Mouse (Mus musculus) forebrain, embryonic 15.5 days (tissue): ENCODE data around the gene Chit1. TPM values are rescaled to one million over a fixed set of nuclear protein-coding genes. Genes with fewer than 3 reads are reported as not detected.

Source experiments
- ATAC-seq: fragments of 200-750 bp; cut with Nextera tagmentation; replicated peaks from 2 replicates; pipeline ENCODE4 v1.8.0; 2017; ENCODE audit warnings: mild to moderate bottlenecking, moderate TSS enrichment, moderate library complexity
- H3K27ac ChIP-seq: fragments of 300-500 bp; sonication (generic); replicated peaks from 2 replicates; pipeline ENCODE4 v1.5.1; 2015; ENCODE audit warnings: mild to moderate bottlenecking, inconsistent platforms
- H3K27me3 ChIP-seq: fragments of 300-500 bp; sonication (generic); 2 replicates; pipeline ENCODE4 v1.6.1; 2015; ENCODE audit warnings: inconsistent platforms
- H3K36me3 ChIP-seq: fragments of 300-500 bp; sonication (generic); 2 replicates; pipeline ENCODE4 v1.6.1; 2015; ENCODE audit warnings: mild to moderate bottlenecking, inconsistent platforms
- H3K4me1 ChIP-seq: fragments of 300-500 bp; sonication (generic); 2 replicates; pipeline ENCODE4 v1.6.1; 2015; ENCODE audit warnings: inconsistent platforms
- H3K4me2 ChIP-seq: fragments of 300-500 bp; sonication (generic); replicated peaks from 2 replicates; pipeline ENCODE4 v1.6.1; 2015; ENCODE audit warnings: mild to moderate bottlenecking, inconsistent platforms
- H3K4me3 ChIP-seq: fragments of 300-500 bp; sonication (generic); 2 replicates; pipeline ENCODE4 v1.5.1; 2015; ENCODE audit warnings: mild to moderate bottlenecking, inconsistent platforms
- H3K9ac ChIP-seq: fragments of 300-500 bp; sonication (generic); replicated peaks from 2 replicates; pipeline ENCODE4 v1.6.1; 2015; ENCODE audit warnings: mild to moderate bottlenecking, inconsistent platforms
- H3K9me3 ChIP-seq: fragments of 300-500 bp; sonication (generic); 2 replicates; pipeline ENCODE4 v1.6.1; 2016; ENCODE audit warnings: inconsistent platforms
- WGBS: fragments of 180-500 bp; shearing (Covaris S2); methylation state at CpG from one replicate; pipeline ENCODE4 v1.1.7; 2015; ENCODE audit warnings: mixed read lengths; 5-methylcytosine and 5-hydroxymethylcytosine counted together
- polyA plus RNA-seq: library from polyadenylated mRNA; unstranded; fragments of >200 nt; fragmentation: Nextera tagmentation; extraction: Ambion mirVana; gene quantifications from 2 replicates; pipeline ENCODE4 v1.2.1, GENCODE M21; 2015

Chit1 gene
- polyA plus RNA-seq, 1 experiment from 2014 or later = 0.17 TPM

DNA sequence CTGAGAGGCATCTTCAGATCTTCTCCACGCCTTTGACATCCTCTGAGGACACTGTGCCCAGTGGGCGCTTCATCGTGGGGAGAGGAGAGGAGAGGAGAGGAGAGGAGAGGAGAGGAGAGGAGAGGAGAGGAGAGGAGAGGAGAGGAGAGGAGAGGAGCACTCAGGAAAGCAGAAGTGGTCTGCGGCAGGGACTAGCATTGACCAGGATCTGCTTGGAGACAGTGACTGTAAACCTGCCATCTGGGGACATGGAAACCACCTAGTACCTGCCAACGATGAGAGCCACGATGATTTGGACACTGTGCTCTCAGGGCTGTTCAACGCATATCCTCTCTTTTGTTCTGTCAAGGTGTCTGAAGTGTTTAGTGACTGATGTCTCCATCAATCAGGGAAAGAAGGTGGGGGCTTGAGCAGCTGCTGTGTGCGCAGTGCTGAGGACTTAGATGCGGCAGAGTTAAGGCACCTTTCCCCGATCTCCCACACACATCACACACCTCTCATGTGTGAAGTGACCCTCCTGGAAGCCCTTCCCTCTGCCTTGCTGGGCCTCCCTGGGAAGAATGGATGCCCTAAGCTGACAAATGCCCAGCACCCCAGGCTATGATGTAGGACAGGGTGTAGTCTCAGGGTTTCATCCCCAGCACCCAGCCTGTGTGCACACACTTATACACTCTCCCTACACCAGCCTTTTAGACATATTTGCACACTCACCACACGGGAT is 5.8 kb upstream of the Chit1 start:
- WGBS = 76% methylated on average over 11 of the region's 11 CpGs
- Histone ChIP-seq H3K36me3 (no peaks in the 10 kb centered on the region), H3K4me3 (no peak overlapping the region), H3K4me1 (no peaks in the 10 kb centered on the region), H3K27ac (no peak overlapping the region), H3K9me3 (no peaks in the 10 kb centered on the region), H3K9ac (no peak overlapping the region), H3K27me3 (no peaks in the 10 kb centered on the region), H3K4me2 (no peak overlapping the region)
- no peak for ATAC-seq

GRCm38 (mm10) chr1:134105764-134106430 is 5.1 kb upstream of the Chit1 start:
- no peak overlapping the region for H3K27ac ChIP-seq
- no peaks in the 10 kb centered on the region for H3K4me1 ChIP-seq
- WGBS = 60% methylated on average over 3 of the region's 3 CpGs
- no peak for ATAC-seq
- H3K4me2 ChIP-seq = no peak overlapping the region
- H3K9me3 ChIP-seq = no peaks in the 10 kb centered on the region
- no peak overlapping the region for H3K4me3 ChIP-seq
- no peaks in the 10 kb centered on the region for H3K36me3 ChIP-seq
- H3K9ac ChIP-seq = no peak overlapping the region
- H3K27me3 ChIP-seq = no peaks in the 10 kb centered on the region

DNA sequence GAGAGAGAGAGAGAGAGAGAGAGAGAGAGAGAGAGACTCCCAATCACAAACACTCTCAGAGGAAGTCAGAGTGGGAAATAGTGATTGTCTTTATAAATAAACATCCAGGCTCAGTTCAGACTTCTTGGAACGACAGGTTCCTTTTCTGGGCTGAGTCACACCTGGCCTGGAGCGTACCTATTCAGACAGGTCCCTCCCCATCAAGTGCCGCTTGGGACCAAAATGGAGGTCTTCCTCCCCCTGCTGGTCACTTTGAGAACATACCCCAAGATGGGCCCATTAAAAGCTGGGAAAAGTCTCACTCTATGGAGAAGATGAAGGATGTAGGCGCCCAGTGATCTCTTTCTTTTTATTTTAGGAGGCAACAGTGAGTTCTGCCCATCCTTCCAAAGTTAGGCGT is 4.3 kb upstream of the Chit1 start:
- no peaks in the 10 kb centered on the region for H3K4me1 ChIP-seq
- 4% methylated on average over 5 of the region's 5 CpGs for WGBS

GRCm38 (mm10) chr1:134107777-134108176 is 3.3 kb upstream of the Chit1 start:
- Histone ChIP-seq H3K4me3 (no peak overlapping the region), H3K4me2 (no peak overlapping the region), H3K9me3 (no peaks in the 10 kb centered on the region), H3K36me3 (no peaks in the 10 kb centered on the region), H3K9ac (no peak overlapping the region), H3K27me3 (no peaks in the 10 kb centered on the region), H3K4me1 (no peaks in the 10 kb centered on the region), H3K27ac (no peak overlapping the region)
- 90% methylated on average over 7 of the region's 7 CpGs for WGBS
- ATAC-seq = no peak

More for the DNA sequence above, 4.3 kb upstream of the Chit1 start:
- no peaks in the 10 kb centered on the region for H3K36me3 ChIP-seq
- peak; percentile 36 for ATAC-seq
- H3K4me2 ChIP-seq = no peak overlapping the region
- H3K9ac ChIP-seq = no peak overlapping the region
- H3K4me3 ChIP-seq = no peak overlapping the region
- no peak overlapping the region for H3K27ac ChIP-seq
- H3K9me3 ChIP-seq = no peaks in the 10 kb centered on the region
- H3K27me3 ChIP-seq = no peaks in the 10 kb centered on the region

GRCm38 (mm10) chr1:134110015-134110414 is 1.0 kb upstream of the Chit1 start:
- Histone ChIP-seq H3K4me3 (no peak overlapping the region), H3K27ac (no peak overlapping the region), H3K36me3 (no peaks in the 10 kb centered on the region), H3K27me3 (no peaks in the 10 kb centered on the region), H3K4me2 (no peak overlapping the region), H3K9me3 (no peaks in the 10 kb centered on the region), H3K4me1 (no peaks in the 10 kb centered on the region), H3K9ac (no peak overlapping the region)
- WGBS = 88% methylated on average over 3 of the region's 3 CpGs
- ATAC-seq = 0 out of 2 replicates have a peak, but pooled peaks have one; percentile 33

DNA sequence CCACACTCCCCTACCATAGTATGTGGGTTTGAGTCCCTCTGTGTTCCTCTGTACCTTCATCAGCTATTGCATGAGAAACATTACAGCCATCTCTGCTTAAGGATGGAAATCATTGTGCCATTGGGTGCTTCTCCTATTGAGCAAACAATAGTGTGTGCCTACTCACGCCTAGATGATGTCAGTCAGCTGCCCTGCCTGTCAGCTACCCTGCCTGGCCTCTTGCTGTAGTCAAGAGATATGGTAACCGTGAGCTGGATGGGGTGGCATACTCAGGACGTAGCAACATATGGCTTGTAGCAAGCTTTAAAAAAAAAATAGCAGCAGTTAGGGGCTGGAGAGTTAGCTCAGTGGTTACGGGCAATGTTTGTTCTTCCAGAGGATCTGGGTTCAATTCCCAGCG is 593 bp upstream of the Chit1 start:
- ATAC-seq = no peak
- Histone ChIP-seq H3K27me3 (no peaks in the 10 kb centered on the region), H3K4me2 (no peak overlapping the region), H3K9ac (no peak overlapping the region), H3K9me3 (no peaks in the 10 kb centered on the region), H3K27ac (no peak overlapping the region), H3K4me3 (no peak overlapping the region), H3K4me1 (no peaks in the 10 kb centered on the region; the same call in 1 of the 2 replicates), H3K36me3 (no peaks in the 10 kb centered on the region)
- WGBS = 91% methylated on average over 5 of the region's 5 CpGs

DNA sequence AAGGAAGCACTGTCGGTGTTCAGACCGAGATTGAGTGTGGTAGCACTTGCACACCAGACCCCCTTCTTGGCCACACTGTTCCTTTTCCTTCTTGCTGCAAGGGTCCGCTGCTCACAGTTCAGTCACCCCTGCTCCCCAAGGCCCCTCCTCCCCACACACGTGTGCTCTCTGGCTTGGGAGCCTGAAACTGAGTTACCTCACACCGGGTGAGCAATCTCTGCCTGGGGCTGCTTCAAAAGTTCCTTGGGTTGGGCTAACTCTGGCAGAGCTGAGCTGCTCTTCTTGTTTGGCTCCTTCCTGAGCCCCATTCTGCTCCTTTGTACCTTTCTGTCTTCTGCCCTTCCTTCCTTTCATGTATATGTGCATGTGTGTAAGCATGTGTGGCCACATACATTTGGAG is 2.5 kb downstream of the Chit1 start:
- no peak overlapping the region for H3K4me3 ChIP-seq
- 73% methylated on average over 5 of the region's 5 CpGs for WGBS
- H3K9me3 ChIP-seq = no peaks in the 10 kb centered on the region
- no peak overlapping the region for H3K4me2 ChIP-seq
- peaks cover 4% of the 10 kb centered on the region; the same call in 1 of the 2 replicates for H3K4me1 ChIP-seq
- H3K36me3 ChIP-seq = no peaks in the 10 kb centered on the region
- no peak for ATAC-seq
- no peak overlapping the region for H3K9ac ChIP-seq
- no peaks in the 10 kb centered on the region for H3K27me3 ChIP-seq
- no peak overlapping the region for H3K27ac ChIP-seq

- Histone ChIP-seq H3K4me3 (no peak overlapping the region), H3K9me3 (no peaks in the 10 kb centered on the region), H3K27me3 (no peaks in the 10 kb centered on the region), H3K9ac (no peak overlapping the region), H3K36me3 (no peaks in the 10 kb centered on the region), H3K4me2 (no peak overlapping the region), H3K27ac (no peak overlapping the region), H3K4me1 (peaks cover 4% of the 10 kb centered on the region; the same call in 1 of the 2 replicates)
- ATAC-seq = no peak
- 91% methylated on average over 7 of the region's 7 CpGs for WGBS
These were observed 3.0 kb downstream of the Chit1 start for GRCm38 (mm10) chr1:134114018-134114417.

GRCm38 (mm10) chr1:134114730-134115129 is 3.7 kb downstream of the Chit1 start:
- 90% methylated on average over 13 of the region's 13 CpGs for WGBS
- H3K4me2 ChIP-seq = no peak overlapping the region

GRCm38 (mm10) chr1:134115424-134115823 is 4.4 kb downstream of the Chit1 start:
- no peak overlapping the region for H3K9ac ChIP-seq
- no peak overlapping the region for H3K4me3 ChIP-seq
- no peak for ATAC-seq
- no peak overlapping the region for H3K4me2 ChIP-seq
- no peaks in the 10 kb centered on the region for H3K36me3 ChIP-seq
- no peaks in the 10 kb centered on the region for H3K9me3 ChIP-seq
- peaks cover 6% of the 10 kb centered on the region; the same call in 1 of the 2 replicates for H3K4me1 ChIP-seq
- WGBS = 64% methylated on average over 8 of the region's 8 CpGs
- no peak overlapping the region for H3K27ac ChIP-seq
- H3K27me3 ChIP-seq = no peaks in the 10 kb centered on the region

More at GRCm38 (mm10) chr1:134114730-134115129, 3.7 kb downstream of the Chit1 start:
- H3K36me3 ChIP-seq = no peaks in the 10 kb centered on the region
- no peaks in the 10 kb centered on the region for H3K9me3 ChIP-seq
- no peak overlapping the region for H3K9ac ChIP-seq
- H3K4me3 ChIP-seq = no peak overlapping the region
- H3K27me3 ChIP-seq = no peaks in the 10 kb centered on the region
- H3K4me1 ChIP-seq = peaks cover 4% of the 10 kb centered on the region; the same call in 1 of the 2 replicates
- no peak for ATAC-seq
- no peak overlapping the region for H3K27ac ChIP-seq

DNA sequence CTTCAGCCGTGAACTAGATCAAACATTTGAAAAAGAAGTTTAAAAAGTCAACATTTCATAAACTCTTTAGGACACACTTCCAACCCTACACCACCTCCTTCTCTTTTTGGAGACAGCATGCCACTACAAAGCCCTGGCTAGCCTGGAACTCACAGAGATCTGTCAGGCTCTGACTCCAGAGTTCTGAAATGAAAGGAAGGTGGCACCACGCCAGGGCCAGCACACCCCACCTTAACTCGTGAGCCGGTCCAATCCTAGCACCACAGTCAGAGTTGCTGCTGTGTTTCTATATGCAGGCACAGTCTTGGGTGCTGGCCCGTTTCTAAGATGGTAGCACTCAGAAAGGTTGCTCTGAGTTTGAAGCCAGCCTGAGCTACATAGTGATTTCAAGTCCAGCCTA is 6.1 kb downstream of the Chit1 start:
- ATAC-seq = no peak
- no peak overlapping the region for H3K4me2 ChIP-seq
- H3K27ac ChIP-seq = no peak overlapping the region
- WGBS = 60% methylated on average over 5 of the region's 5 CpGs
- H3K9me3 ChIP-seq = no peaks in the 10 kb centered on the region
- H3K9ac ChIP-seq = no peak overlapping the region
- H3K27me3 ChIP-seq = no peaks in the 10 kb centered on the region
- no peaks in the 10 kb centered on the region for H3K36me3 ChIP-seq
- H3K4me3 ChIP-seq = no peak overlapping the region
- peaks cover 7% of the 10 kb centered on the region; the same call in 1 of the 2 replicates for H3K4me1 ChIP-seq

- Histone ChIP-seq H3K4me3 (no peak overlapping the region), H3K27ac (no peak overlapping the region), H3K4me2 (no peak overlapping the region; the same call in 1 of the 2 replicates), H3K9me3 (no peaks in the 10 kb centered on the region), H3K27me3 (no peaks in the 10 kb centered on the region), H3K9ac (no peak overlapping the region), H3K36me3 (no peaks in the 10 kb centered on the region), H3K4me1 (peaks cover 7% of the 10 kb centered on the region; the same call in 1 of the 2 replicates)
- WGBS = 5% methylated on average over 5 of the region's 5 CpGs
- ATAC-seq = peak; percentile 78
These were observed 9.1 kb downstream of the Chit1 start for GRCm38 (mm10) chr1:134120179-134120578.
